Mouse (Mus musculus) monocyte, adult 5-6 weeks (primary cell): ENCODE results near the gene Med27. TPM values are rescaled to one million over a fixed set of nuclear protein-coding genes. Genes with fewer than 3 reads are reported as not detected.

Experiments used
- ATAC-seq: fragments of 153-309, 156-312 bp; replicated peaks from 2 replicates; pipeline ENCODE4 v1.8.0; 2017; ENCODE audit warnings: mild to moderate bottlenecking; ENCODE audit not compliant: low TSS enrichment, insufficient number of reproducible peaks, severe bottlenecking, poor library complexity, low FRiP score
- total RNA-seq: library from RNA; stranded (forward); fragments of 200-1000, 200-491, 200-594 nt; gene quantifications from 3 replicates; pipeline ENCODE4 v1.2.3, GENCODE M21; 2017

The Med27 gene
- total RNA-seq, 1 experiment from 2014 or later: 23.4 TPM

DNA sequence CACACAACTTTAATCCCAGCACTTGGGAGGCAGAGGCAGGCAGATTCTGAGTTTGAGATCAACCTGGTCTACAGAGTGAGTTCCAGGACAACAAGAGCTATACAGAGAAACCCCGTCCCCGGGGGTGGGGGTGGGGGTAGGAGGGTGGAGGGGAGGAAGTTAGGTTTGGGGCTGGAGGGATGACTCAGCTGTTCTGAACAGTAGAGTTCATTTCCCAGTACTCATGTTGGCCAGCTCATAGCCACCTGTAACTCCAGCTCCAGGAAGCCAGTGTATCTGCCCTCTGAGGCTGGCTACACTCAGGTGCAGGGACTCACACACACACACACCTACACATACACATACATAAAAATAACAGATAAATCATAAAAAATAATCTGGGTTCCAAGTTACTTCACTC lies 111.1 kb downstream of the Med27 start:
- ATAC-seq: no peak

- ATAC-seq: no peak
These were observed 111.8 kb downstream of the Med27 start for GRCm38 (mm10) chr2:29458346-29458950.

DNA sequence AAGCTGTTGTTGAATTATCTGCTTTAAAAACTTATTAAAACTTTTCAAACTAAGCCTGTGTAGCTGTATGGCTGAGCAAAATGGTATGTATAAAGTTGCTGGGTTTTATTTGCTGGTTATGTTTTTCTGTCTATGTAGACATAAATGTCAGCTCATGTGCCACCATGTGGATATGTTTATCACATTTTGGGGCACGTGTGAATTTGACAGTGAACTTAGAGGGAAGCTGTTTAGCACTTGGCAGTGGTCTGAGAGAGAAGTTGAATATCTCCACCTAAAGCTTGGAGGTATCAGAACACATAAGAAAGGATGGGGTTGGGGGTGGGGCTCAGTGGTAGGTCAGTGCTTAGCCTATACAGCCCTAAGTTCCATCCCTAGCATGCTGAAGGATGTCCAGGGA lies 113.0 kb downstream of the Med27 start:
- no peak for ATAC-seq

DNA sequence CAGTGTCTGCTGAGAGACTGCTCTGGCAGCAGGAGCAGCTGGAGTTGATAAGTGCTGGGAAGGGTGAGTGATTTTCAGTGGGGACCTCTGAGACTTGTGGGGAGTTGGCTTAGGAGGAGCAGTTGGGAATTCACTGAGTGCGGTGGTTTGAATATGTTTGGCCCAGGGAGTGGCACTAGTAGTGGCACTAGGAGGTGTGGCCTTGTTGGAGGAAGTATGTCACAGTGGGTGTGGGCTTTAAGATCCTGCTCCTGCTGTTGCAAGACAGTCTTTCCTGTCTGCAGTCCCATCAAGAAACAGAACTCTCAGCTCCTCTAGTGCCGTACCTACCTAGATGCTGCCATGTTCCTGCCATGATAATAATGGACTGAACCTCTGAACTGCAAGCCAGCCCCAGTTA lies 115.2 kb downstream of the Med27 start:
- ATAC-seq: no peak

DNA sequence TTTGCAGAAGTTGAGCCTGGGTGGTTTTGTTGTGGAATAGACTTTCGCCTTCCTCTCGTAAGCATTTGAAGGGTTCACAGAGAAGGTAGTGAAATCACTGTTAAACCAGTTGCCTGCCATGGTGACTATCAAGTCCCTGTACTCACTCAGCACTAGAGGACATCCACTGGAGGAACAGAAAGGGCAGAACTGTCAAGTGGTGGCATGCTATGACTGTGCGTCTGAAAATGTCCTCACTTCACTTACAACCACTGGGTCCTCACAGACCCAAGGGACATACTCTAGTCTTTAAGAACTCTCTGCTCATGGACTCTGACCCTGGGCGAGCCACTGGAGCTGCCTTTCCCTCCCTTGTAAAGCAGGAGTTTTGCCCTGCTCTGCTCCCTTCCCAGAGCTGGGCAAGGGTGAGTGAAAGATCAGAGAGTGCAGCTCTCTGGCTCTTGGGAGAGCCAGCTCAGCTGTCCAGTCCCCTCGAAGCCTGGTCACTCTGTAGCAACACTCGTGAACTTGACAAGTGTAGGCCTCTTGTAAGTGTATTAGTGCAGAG lies 116.5 kb downstream of the Med27 start:
- no peak for ATAC-seq

DNA sequence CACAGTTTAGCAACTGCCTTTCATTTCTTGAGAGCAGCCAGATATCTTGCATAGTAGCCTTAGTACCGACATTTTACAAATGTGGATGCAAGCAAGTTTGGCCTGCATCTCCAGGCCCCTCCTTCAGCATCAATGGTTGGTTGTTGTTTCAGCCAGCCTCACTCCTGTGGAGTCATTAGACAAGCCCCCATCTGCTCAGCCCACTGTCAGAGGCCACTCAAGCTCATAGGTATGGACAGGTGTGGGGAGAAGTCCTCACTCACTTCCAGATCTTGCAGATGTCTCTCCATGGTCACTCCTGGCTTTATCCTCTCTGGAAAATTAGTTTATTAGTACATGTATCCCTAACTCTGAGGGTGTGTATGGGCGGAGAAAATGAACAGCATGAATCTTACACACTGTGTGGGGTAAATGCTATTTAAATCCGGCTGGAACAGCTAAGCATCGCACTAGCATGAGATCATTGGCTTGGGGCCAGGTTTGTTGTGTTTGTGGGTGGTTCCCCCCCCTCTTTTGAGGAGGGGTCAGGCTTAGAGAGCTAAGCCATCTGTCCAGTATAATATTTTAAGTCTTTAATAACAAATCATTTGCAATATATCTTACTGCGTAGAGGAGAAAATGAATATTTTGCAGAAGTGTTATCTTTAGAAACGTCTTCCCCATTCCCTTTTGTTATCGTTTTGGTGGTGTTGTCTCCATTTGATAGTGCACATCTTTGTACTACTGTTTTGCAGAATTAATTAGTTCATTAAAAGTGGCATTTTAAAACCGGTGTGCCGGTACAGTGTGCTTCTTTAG lies 118.4 kb downstream of the Med27 start:
- ATAC-seq: no peak

DNA sequence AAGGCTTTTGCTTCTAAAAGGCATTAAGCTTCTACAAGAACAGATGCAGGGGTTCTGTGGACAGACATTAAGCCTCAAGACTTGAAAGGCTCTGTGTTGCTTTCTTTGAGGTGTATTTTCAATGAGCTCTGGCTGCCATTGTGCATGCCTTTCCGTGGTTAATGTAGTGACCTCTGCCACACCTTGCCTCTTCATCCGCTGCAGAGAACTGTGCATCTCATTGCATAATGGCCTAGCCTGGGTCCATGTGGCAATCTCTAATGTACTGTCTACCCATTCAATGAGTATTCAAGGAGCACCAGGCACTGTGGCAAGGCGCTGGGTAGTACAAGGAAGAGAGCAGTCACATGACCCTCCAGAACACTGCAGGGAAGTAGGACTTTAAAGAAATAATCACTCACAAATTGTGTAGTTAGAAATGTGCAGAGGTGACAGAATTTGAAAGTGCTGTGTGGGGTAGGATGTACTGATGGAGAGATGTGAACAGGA lies 119.1 kb downstream of the Med27 start:
- peak; percentile 57 for ATAC-seq

DNA sequence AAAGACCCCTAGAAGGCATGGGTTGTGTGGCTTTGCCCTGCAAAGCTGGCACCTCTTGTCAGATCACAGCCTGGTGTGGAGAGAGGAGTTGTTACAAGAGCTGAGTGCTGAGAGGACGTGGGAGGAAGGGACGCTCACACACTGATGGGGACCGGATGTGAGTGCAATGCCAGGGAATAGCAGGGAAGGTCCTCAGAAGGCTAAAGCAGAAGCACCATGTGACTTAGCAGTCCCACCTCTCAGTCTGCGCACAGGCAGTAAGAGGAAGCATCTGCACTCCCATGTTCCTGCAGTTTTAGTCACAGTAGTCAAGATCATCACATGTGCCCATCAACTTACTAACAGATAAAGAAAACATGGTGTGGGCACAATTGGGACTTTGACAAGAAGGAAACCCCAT lies 119.8 kb downstream of the Med27 start:
- peak; percentile 27; the same call in 1 of the 2 replicates for ATAC-seq

DNA sequence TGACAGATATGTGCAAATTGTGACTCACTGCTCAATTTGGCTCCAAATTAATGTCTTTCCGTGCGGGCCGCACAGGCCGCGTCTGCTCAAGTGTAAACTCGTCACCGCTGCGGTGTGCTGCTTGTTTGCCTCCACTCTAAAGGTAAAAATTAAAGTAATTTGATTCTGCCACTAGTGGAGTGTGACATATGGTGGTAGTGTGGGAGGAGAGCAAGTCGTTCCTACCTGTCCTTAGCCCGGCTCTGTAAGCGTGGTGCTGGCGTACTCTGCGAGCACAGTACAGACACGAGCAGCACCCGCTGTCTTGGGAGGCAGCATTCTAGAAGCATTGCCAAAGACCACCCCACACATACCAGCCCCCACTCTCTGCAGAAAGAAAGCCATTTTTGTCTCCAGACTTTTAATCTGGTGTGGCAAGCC lies 121.9 kb downstream of the Med27 start:
- no peak for ATAC-seq

DNA sequence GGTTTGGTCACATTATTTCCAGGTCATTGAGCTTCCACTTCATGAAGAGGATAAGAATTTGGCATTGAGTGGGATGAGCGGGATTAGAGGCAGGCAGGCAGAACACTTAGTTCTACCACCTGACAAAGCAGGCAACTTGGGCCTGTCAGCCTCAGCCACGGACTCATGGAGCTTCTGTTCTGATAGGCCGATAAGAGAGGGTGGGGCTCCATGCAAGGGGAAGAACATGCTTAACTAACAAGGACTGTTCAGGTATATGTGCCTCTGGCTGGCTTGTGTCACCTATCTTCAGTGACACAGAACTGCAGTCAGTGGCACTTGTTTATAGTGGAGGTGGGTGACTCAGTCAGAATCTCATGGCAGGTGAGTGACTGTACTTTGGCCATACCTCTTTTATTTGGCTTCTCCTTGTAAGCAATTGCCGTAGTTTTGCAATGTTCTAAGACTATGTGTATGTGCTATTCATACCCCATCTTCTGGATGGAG lies 126.4 kb downstream of the Med27 start:
- ATAC-seq: no peak

GRCm38 (mm10) chr2:29473907-29474306 lies 127.3 kb downstream of the Med27 start:
- no peak for ATAC-seq

DNA sequence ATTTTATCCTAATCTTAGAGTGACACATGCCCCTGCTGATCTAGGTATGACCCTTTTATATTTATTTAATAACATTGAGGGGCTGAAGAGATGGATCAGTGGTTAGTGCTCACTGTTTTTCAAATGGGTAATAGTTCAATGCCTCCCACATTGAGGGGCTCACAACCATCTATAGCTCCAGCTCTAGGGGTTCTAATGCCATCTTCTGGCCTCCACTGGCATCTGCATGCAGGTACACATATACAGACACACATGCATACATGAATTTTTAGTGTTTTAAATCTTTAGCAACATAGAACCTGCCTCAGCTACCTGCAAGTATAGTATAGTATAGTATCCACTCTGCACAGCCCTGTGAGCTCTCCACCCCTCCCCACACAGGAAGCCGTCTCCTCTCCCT lies 130.1 kb downstream of the Med27 start:
- ATAC-seq: no peak

DNA sequence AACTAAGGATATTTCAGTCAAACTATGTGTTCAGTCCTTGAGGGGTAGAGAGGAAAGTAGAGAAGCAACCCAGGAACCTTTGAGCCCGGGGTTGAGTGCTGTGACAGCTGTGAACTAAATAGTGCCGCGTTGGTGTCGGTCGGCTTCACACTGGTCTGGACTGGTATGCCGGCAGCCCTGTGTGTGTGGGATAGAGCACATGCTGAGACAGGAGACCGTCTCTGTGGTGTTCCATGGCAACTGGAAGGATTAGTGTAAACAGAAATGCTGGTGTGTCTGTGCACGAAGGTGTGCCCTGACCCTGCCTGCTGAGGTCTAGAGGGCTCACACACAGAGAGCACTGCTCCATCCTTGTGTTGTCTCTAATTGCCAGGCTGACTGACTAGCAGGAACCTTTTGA lies 135.2 kb downstream of the Med27 start:
- no peak for ATAC-seq

GRCm38 (mm10) chr2:29482979-29483718 lies 136.5 kb downstream of the Med27 start:
- ATAC-seq: no peak

GRCm38 (mm10) chr2:29485519-29485918 lies 138.9 kb downstream of the Med27 start:
- ATAC-seq: no peak

GRCm38 (mm10) chr2:29486491-29486890 lies 139.9 kb downstream of the Med27 start:
- no peak for ATAC-seq

- no peak for ATAC-seq
These were observed 141.0 kb downstream of the Med27 start for GRCm38 (mm10) chr2:29487652-29488051.

- no peak for ATAC-seq
These were observed 142.0 kb downstream of the Med27 start for GRCm38 (mm10) chr2:29488379-29489236.
